Mouse (Mus musculus) neural tube, embryonic 12.5 days (tissue): Measurements from ENCODE around the gene Nras. TPM values are rescaled to one million over a fixed set of nuclear protein-coding genes. Genes with fewer than 3 reads are reported as not detected.

Experiments used
- ATAC-seq: fragments of 200-750 bp; cut with Nextera tagmentation; 2 replicates; pipeline ENCODE4 v1.8.0; 2017; ENCODE audit warnings: low read depth, mild to moderate bottlenecking, moderate TSS enrichment, moderate library complexity; ENCODE audit not compliant: low FRiP score
- H3K27ac ChIP-seq: fragments of 300-500 bp; sonication (generic); 2 replicates; pipeline ENCODE4 v1.5.1; 2016
- H3K27me3 ChIP-seq: fragments of 300-500 bp; sonication (generic); replicated peaks from 2 replicates; pipeline ENCODE4 v1.6.1; 2016; ENCODE audit warnings: mild to moderate bottlenecking
- H3K36me3 ChIP-seq: fragments of 300-500 bp; sonication (generic); 2 replicates; pipeline ENCODE4 v1.6.1; 2016; ENCODE audit warnings: mild to moderate bottlenecking
- H3K4me1 ChIP-seq: fragments of 300-500 bp; sonication (generic); 2 replicates; pipeline ENCODE4 v1.6.1; 2016
- H3K4me2 ChIP-seq: fragments of 300-500 bp; sonication (generic); replicated peaks from 2 replicates; pipeline ENCODE4 v1.6.1; 2016; ENCODE audit warnings: mild to moderate bottlenecking
- H3K4me3 ChIP-seq: fragments of 300-500 bp; sonication (generic); 2 replicates; pipeline ENCODE4 v1.5.1; 2016
- H3K9ac ChIP-seq: fragments of 300-500 bp; sonication (generic); 2 replicates; pipeline ENCODE4 v1.6.1; 2016; ENCODE audit warnings: mild to moderate bottlenecking
- H3K9me3 ChIP-seq: fragments of 300-500 bp; sonication (generic); 2 replicates; pipeline ENCODE4 v1.6.1; 2016; ENCODE audit warnings: mild to moderate bottlenecking
- WGBS: fragments of 180-500 bp; shearing (Covaris S2); methylation state at CpG from one replicate; pipeline ENCODE4 v1.1.7; 2016; 5-methylcytosine and 5-hydroxymethylcytosine counted together
- polyA plus RNA-seq: library from polyadenylated mRNA; unstranded; fragments of >200 nt; fragmentation: Nextera tagmentation; extraction: Ambion mirVana; gene quantifications from 2 replicates; pipeline ENCODE4 v1.2.1, GENCODE M21; 2016

Nras gene
- polyA plus RNA-seq, 1 experiment from 2014 or later, result 126 TPM

GRCm38 (mm10) chr3:103068971-103069370 lies 10.9 kb downstream of the Nras start:
- Histone ChIP-seq H3K4me2 (no peak overlapping the region), H3K27ac (no peak overlapping the region), H3K9ac (no peak overlapping the region), H3K4me3 (no peak overlapping the region), H3K27me3 (no peaks in the 10 kb centered on the region), H3K4me1 (no peaks in the 10 kb centered on the region), H3K36me3 (peaks cover 46% of the 10 kb centered on the region), H3K9me3 (no peaks in the 10 kb centered on the region)
- 95% methylated on average over 6 of the region's 6 CpGs for WGBS
- no peak for ATAC-seq

GRCm38 (mm10) chr3:103073771-103074170 lies 15.7 kb downstream of the Nras start, which contains the start of gene Ampd1:
Gene Ampd1 (plus strand): TSS chr3:103074014.
- Histone ChIP-seq H3K4me3 (no peak within 1 kb of the TSS), H3K9ac (no peak within 1 kb of the TSS), H3K27ac (no peak within 1 kb of the TSS), H3K36me3 (peaks cover 6% of the 10 kb centered on the region), H3K4me2 (no peak within 1 kb of the TSS), H3K4me1 (no peaks in the 10 kb centered on the region), H3K9me3 (no peaks in the 10 kb centered on the region), H3K27me3 (no peaks in the 10 kb centered on the region)
- 73% methylated on average over 5 of the region's 5 CpGs for WGBS
- ATAC-seq, result no peak

GRCm38 (mm10) chr3:103075871-103076270 lies 17.8 kb downstream of the Nras start:
- H3K27me3 ChIP-seq, result no peaks in the 10 kb centered on the region
- no peak overlapping the region for H3K27ac ChIP-seq
- no peaks in the 10 kb centered on the region for H3K36me3 ChIP-seq
- no peak overlapping the region for H3K4me3 ChIP-seq
- no peaks in the 10 kb centered on the region for H3K9me3 ChIP-seq
- H3K4me2 ChIP-seq, result no peak overlapping the region
- WGBS, result 89% methylated on average over 9 of the region's 9 CpGs
- H3K9ac ChIP-seq, result no peak overlapping the region
- no peaks in the 10 kb centered on the region for H3K4me1 ChIP-seq
- ATAC-seq, result no peak

- 92% methylated on average over 9 of the region's 9 CpGs for WGBS
Measured at GRCm38 (mm10) chr3:103076476-103076875, 18.4 kb downstream of the Nras start.

GRCm38 (mm10) chr3:103079301-103079700 lies 21.2 kb downstream of the Nras start:
- H3K4me1 ChIP-seq, result no peaks in the 10 kb centered on the region

More at GRCm38 (mm10) chr3:103076476-103076875, 18.4 kb downstream of the Nras start:
- H3K4me3 ChIP-seq, result no peak overlapping the region
- no peaks in the 10 kb centered on the region for H3K9me3 ChIP-seq
- no peak overlapping the region for H3K27ac ChIP-seq
- H3K4me1 ChIP-seq, result no peaks in the 10 kb centered on the region
- H3K27me3 ChIP-seq, result no peaks in the 10 kb centered on the region
- ATAC-seq, result no peak
- no peak overlapping the region for H3K9ac ChIP-seq
- no peak overlapping the region for H3K4me2 ChIP-seq
- no peaks in the 10 kb centered on the region for H3K36me3 ChIP-seq

GRCm38 (mm10) chr3:103081051-103081450 lies 23.0 kb downstream of the Nras start:
- no peaks in the 10 kb centered on the region for H3K4me1 ChIP-seq
- no peak overlapping the region for H3K27ac ChIP-seq
- no peaks in the 10 kb centered on the region for H3K27me3 ChIP-seq
- ATAC-seq, result no peak
- H3K9ac ChIP-seq, result no peak overlapping the region
- no peaks in the 10 kb centered on the region for H3K36me3 ChIP-seq
- no peak overlapping the region for H3K4me2 ChIP-seq
- 70% methylated on average over 11 of the region's 11 CpGs for WGBS
- H3K9me3 ChIP-seq, result no peaks in the 10 kb centered on the region
- H3K4me3 ChIP-seq, result no peak overlapping the region

More at GRCm38 (mm10) chr3:103079301-103079700, 21.2 kb downstream of the Nras start:
- Histone ChIP-seq H3K27me3 (no peaks in the 10 kb centered on the region), H3K9me3 (no peaks in the 10 kb centered on the region), H3K9ac (no peak overlapping the region), H3K27ac (no peak overlapping the region), H3K4me2 (no peak overlapping the region), H3K4me3 (no peak overlapping the region), H3K36me3 (no peaks in the 10 kb centered on the region)
- ATAC-seq, result no peak
- 82% methylated on average over 9 of the region's 9 CpGs for WGBS

- no peak for ATAC-seq
- Histone ChIP-seq H3K4me2 (no peak overlapping the region), H3K4me3 (no peak overlapping the region), H3K9ac (no peak overlapping the region), H3K27me3 (no peaks in the 10 kb centered on the region), H3K36me3 (no peaks in the 10 kb centered on the region), H3K27ac (no peak overlapping the region), H3K9me3 (no peaks in the 10 kb centered on the region), H3K4me1 (no peaks in the 10 kb centered on the region)
- 85% methylated on average over 17 of the region's 17 CpGs for WGBS
Measured at GRCm38 (mm10) chr3:103081861-103082453, 23.9 kb downstream of the Nras start.

- 93% methylated on average over 5 of the region's 5 CpGs for WGBS
- Histone ChIP-seq H3K4me1 (no peaks in the 10 kb centered on the region), H3K36me3 (no peaks in the 10 kb centered on the region), H3K4me3 (no peak overlapping the region), H3K27me3 (no peaks in the 10 kb centered on the region), H3K27ac (no peak overlapping the region), H3K9me3 (no peaks in the 10 kb centered on the region), H3K9ac (no peak overlapping the region), H3K4me2 (no peak overlapping the region)
- ATAC-seq, result no peak
Measured at GRCm38 (mm10) chr3:103082761-103083160, 24.7 kb downstream of the Nras start.

- H3K27ac ChIP-seq, result no peak overlapping the region
Measured at GRCm38 (mm10) chr3:103085986-103086385, 27.9 kb downstream of the Nras start.

GRCm38 (mm10) chr3:103091753-103092152 lies 33.7 kb downstream of the Nras start:
- Histone ChIP-seq H3K4me1 (no peaks in the 10 kb centered on the region), H3K4me2 (no peak overlapping the region), H3K9me3 (no peaks in the 10 kb centered on the region), H3K9ac (no peak overlapping the region), H3K4me3 (no peak overlapping the region), H3K36me3 (no peaks in the 10 kb centered on the region), H3K27me3 (no peaks in the 10 kb centered on the region), H3K27ac (no peak overlapping the region)
- ATAC-seq, result no peak
- 93% methylated on average over 2 of the region's 2 CpGs for WGBS

More at GRCm38 (mm10) chr3:103085986-103086385, 27.9 kb downstream of the Nras start:
- no peaks in the 10 kb centered on the region for H3K27me3 ChIP-seq
- WGBS, result 86% methylated on average over 3 of the region's 3 CpGs
- H3K4me1 ChIP-seq, result no peaks in the 10 kb centered on the region
- H3K36me3 ChIP-seq, result no peaks in the 10 kb centered on the region
- ATAC-seq, result no peak
- no peak overlapping the region for H3K9ac ChIP-seq
- H3K9me3 ChIP-seq, result no peaks in the 10 kb centered on the region
- no peak overlapping the region for H3K4me3 ChIP-seq
- no peak overlapping the region for H3K4me2 ChIP-seq

GRCm38 (mm10) chr3:103098662-103099061 lies 40.6 kb downstream of the Nras start:
- no peaks in the 10 kb centered on the region for H3K36me3 ChIP-seq
- H3K4me1 ChIP-seq, result peaks cover 10% of the 10 kb centered on the region
- H3K4me2 ChIP-seq, result no peak overlapping the region
- no peak overlapping the region for H3K9ac ChIP-seq
- ATAC-seq, result no peak
- peaks cover 24% of the 10 kb centered on the region for H3K27me3 ChIP-seq
- no peak overlapping the region for H3K27ac ChIP-seq
- no peaks in the 10 kb centered on the region for H3K9me3 ChIP-seq
- WGBS, result 76% methylated on average over 23 of the region's 23 CpGs
- H3K4me3 ChIP-seq, result no peak overlapping the region

GRCm38 (mm10) chr3:103099667-103100066 lies 41.6 kb downstream of the Nras start:
- H3K9me3 ChIP-seq, result no peaks in the 10 kb centered on the region
- H3K27ac ChIP-seq, result no peak overlapping the region
- H3K36me3 ChIP-seq, result no peaks in the 10 kb centered on the region
- no peak overlapping the region for H3K4me2 ChIP-seq
- H3K9ac ChIP-seq, result no peak overlapping the region
- H3K4me3 ChIP-seq, result no peak overlapping the region
- H3K4me1 ChIP-seq, result peaks cover 10% of the 10 kb centered on the region
- H3K27me3 ChIP-seq, result peaks cover 31% of the 10 kb centered on the region
- no peak for ATAC-seq
- 87% methylated on average over 6 of the region's 6 CpGs for WGBS

- 74% methylated on average over 2 of the region's 2 CpGs for WGBS
- peaks cover 10% of the 10 kb centered on the region for H3K4me1 ChIP-seq
- ATAC-seq, result no peak
- no peak overlapping the region for H3K4me2 ChIP-seq
- H3K36me3 ChIP-seq, result no peaks in the 10 kb centered on the region
- H3K9ac ChIP-seq, result no peak overlapping the region
- no peaks in the 10 kb centered on the region for H3K9me3 ChIP-seq
- H3K27ac ChIP-seq, result no peak overlapping the region
- peaks cover 31% of the 10 kb centered on the region for H3K27me3 ChIP-seq
- H3K4me3 ChIP-seq, result no peak overlapping the region
Measured at GRCm38 (mm10) chr3:103100735-103101134, 42.6 kb downstream of the Nras start.
